Comparison of ENCODE assay signal across 8 mouse cellular contexts in the genomic region with DNA sequence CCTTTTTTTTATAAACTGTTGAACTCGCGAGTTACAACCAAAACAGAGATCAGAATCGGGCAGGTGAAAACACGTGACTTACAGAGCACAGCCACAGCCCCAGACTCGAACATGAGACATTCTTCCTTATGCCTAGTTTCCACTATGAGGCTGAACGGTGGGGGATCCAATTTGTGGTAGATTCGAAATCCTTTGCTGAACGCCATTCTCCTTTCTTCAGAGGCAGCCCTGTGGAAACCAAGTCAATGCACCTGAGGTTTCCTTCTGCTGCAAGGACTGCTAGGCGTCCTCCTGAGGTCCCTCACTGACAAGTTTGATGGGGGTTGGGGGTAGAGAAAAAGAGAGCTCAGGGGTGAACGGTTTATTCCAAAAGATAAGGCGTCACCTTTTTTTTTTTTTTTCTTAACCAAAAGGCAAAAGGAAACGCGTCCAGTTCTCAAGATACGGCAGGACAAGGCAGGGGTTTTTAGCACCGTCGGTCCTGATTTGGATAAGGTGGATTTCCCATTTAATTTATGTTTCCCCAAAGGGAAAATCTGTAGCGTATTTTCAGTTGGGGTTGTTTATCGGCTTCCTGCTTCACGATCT. TPM values are rescaled to one million over a fixed set of nuclear protein-coding genes. Genes with fewer than 3 reads are reported as not detected.
DNase-seq lines count a peak whose midpoint lies in the region; ATAC-seq and TF ChIP-seq lines count a peak whose summit lies in the region.

No protein-coding gene starts in this region.

- no peak for TF ChIP-seq POLR2A in cortical plate, adult 2 months (IDR thresholded peaks at IDR 0.05; ENCODE audit: extremely low read depth, insufficient read depth, low read length)
- TF ChIP-seq POLR2A in thymus, adult 2 months (IDR thresholded peaks at IDR 0.05; ENCODE audit: control insufficient read depth, extremely low read depth, insufficient read depth, low read length, poor library complexity) = no peak

- H3K4me1 ChIP-seq in kidney, embryonic 15.5 days = peaks cover 19% of the 10 kb centered on the region
- H3K4me1 ChIP-seq in cortical plate, adult 2 months (ENCODE audit: control insufficient read depth, insufficient read depth, low read length) = peaks cover 7% of the 10 kb centered on the region
- no peaks in the 10 kb centered on the region for H3K4me1 ChIP-seq in hindbrain, embryonic 11.5 days (replicated peaks; ENCODE audit: control insufficient read depth, insufficient read depth, low read length)
- peaks cover 4% of the 10 kb centered on the region for H3K4me1 ChIP-seq in thymus, adult 2 months (replicated peaks; ENCODE audit: control insufficient read depth, insufficient read depth, low read length)

- peak overlapping the region; percentile 94 for H3K27ac ChIP-seq in kidney, embryonic 15.5 days
- no peak overlapping the region; the same call in 1 of the 2 replicates for H3K27ac ChIP-seq in cortical plate, adult 2 months (ENCODE audit: insufficient read depth, low read length)
- H3K27ac ChIP-seq in hindbrain, embryonic 11.5 days (ENCODE audit: low read depth, low read length) = peak overlapping the region; percentile 86; the same call in 1 of the 2 replicates
- H3K27ac ChIP-seq in thymus, adult 2 months (ENCODE audit: control insufficient read depth, insufficient read depth, low read length) = peak overlapping the region; percentile 34; the same call in 1 of the 2 replicates

- H3K4me2 ChIP-seq in kidney, embryonic 15.5 days = peak overlapping the region; percentile 66
- peak overlapping the region; percentile 69 for H3K4me2 ChIP-seq in hindbrain, embryonic 11.5 days (replicated peaks; ENCODE audit: low read depth, low read length)

- no peak for DNase-seq in kidney, postnatal 10 days
- peak; percentile 9 for DNase-seq in ES-CJ7 (ENCODE audit: low read depth, low spot score)
- DNase-seq in hindbrain, embryonic 11.5 days (ENCODE audit: low spot score) = peak; percentile 37
- peak; percentile 28 for DNase-seq in thymus, adult 2 months
- DNase-seq in urinary bladder, postnatal 14 days (ENCODE audit: low spot score) = no peak

- under 1% methylated on average over 19 of the region's 19 CpGs for WGBS in kidney, embryonic 15.5 days
- WGBS in hindbrain, embryonic 11.5 days = under 1% methylated on average over 19 of the region's 19 CpGs
- WGBS in thymus, adult 2 months = under 1% methylated on average over 19 of the region's 19 CpGs

- no peak for TF ChIP-seq CTCF in cortical plate, adult 2 months (IDR thresholded peaks at IDR 0.05; ENCODE audit: extremely low read depth, insufficient read depth, low read length)
- no peak for TF ChIP-seq CTCF in thymus, adult 2 months (IDR thresholded peaks at IDR 0.05; ENCODE audit: borderline replicate concordance, control insufficient read depth, extremely low read depth, insufficient read depth, low read length, poor library complexity)

- peaks cover 12% of the 10 kb centered on the region for H3K36me3 ChIP-seq in kidney, embryonic 15.5 days
- 0 out of 2 replicates have a peak, but pooled peaks cover 4% of the 10 kb centered on the region for H3K36me3 ChIP-seq in hindbrain, embryonic 11.5 days (ENCODE audit: control insufficient read depth, insufficient read depth, low read length)
- peaks cover 2% of the 10 kb centered on the region for H3K36me3 ChIP-seq in thymus, adult 2 months (ENCODE audit: control insufficient read depth, insufficient read depth, low read length)

- H3K9ac ChIP-seq in kidney, embryonic 15.5 days = peak overlapping the region; percentile 85
- peak overlapping the region; percentile 81 for H3K9ac ChIP-seq in hindbrain, embryonic 11.5 days (ENCODE audit: low read depth, low read length)

- no peak for ATAC-seq in kidney, embryonic 15.5 days (replicated peaks; ENCODE audit: low FRiP score)
- no peak for ATAC-seq in hindbrain, embryonic 11.5 days (ENCODE audit: low FRiP score)
- ATAC-seq in megakaryocyte progenitor cell, adult 5-6 weeks (replicated peaks; ENCODE audit: poor library complexity) = 0 out of 2 replicates have a peak, but pooled peaks have one; percentile 3

- H3K4me3 ChIP-seq in kidney, embryonic 15.5 days (replicated peaks) = peak overlapping the region; percentile 83
- peak overlapping the region; percentile 49 for H3K4me3 ChIP-seq in cortical plate, adult 2 months (ENCODE audit: insufficient read depth, low read length)
- peak overlapping the region; percentile 91 for H3K4me3 ChIP-seq in hindbrain, embryonic 11.5 days (ENCODE audit: low read depth, low read length)
- peak overlapping the region; percentile 82 for H3K4me3 ChIP-seq in thymus, adult 2 months (ENCODE audit: control insufficient read depth, insufficient read depth, low read length)

- no peaks in the 10 kb centered on the region for H3K9me3 ChIP-seq in kidney, embryonic 15.5 days (replicated peaks)
- no peaks in the 10 kb centered on the region for H3K9me3 ChIP-seq in hindbrain, embryonic 11.5 days (ENCODE audit: control insufficient read depth, low read length)

- H3K27me3 ChIP-seq in kidney, embryonic 15.5 days = no peaks in the 10 kb centered on the region
- no peaks in the 10 kb centered on the region for H3K27me3 ChIP-seq in hindbrain, embryonic 11.5 days (ENCODE audit: control insufficient read depth, insufficient read depth, low read length)
- no peaks in the 10 kb centered on the region for H3K27me3 ChIP-seq in thymus, adult 2 months (ENCODE audit: control insufficient read depth, insufficient read depth, low read length)

RNA-seq across cellular contexts. Expression of a gene that starts 1.1 kb away (rescaled TPM):
- polyA plus RNA-seq in kidney, embryonic 15.5 days (2015; fragmentation: Nextera tagmentation; extraction: Ambion mirVana) = 13.0 and 14.4 TPM in 2 replicates
- polyA plus RNA-seq in cortical plate, adult 2 months (2012; rRNA removed) = 157 and 161 TPM in 2 replicates
- polyA plus RNA-seq in hindbrain, embryonic 11.5 days (2014; fragmentation: Nextera tagmentation; extraction: Ambion mirVana) = 25.3 and 30.5 TPM in 2 replicates
- total RNA-seq in megakaryocyte progenitor cell, adult 5-6 weeks (2015) = 38.8 and 46.3 TPM in 2 replicates
- 16.2 and 19.1 TPM in 2 replicates for total RNA-seq in megakaryocyte progenitor cell, adult 5-6 weeks (2017)
- 51.6 and 66.8 TPM in 2 replicates for polyA plus RNA-seq in thymus, adult 2 months (2012; rRNA removed)

RNA-seq across cellular contexts. Expression of a gene that starts 34.3 kb away (rescaled TPM):
- 52.8 and 55.7 TPM in 2 replicates for polyA plus RNA-seq in kidney, embryonic 15.5 days (2015; fragmentation: Nextera tagmentation; extraction: Ambion mirVana)
- 81.5 and 92.3 TPM in 2 replicates for polyA plus RNA-seq in cortical plate, adult 2 months (2012; rRNA removed)
- 91.1 and 104 TPM in 2 replicates for polyA plus RNA-seq in hindbrain, embryonic 11.5 days (2014; fragmentation: Nextera tagmentation; extraction: Ambion mirVana)
- 69.4 and 95.7 TPM in 2 replicates for total RNA-seq in megakaryocyte progenitor cell, adult 5-6 weeks (2015)
- 77.0 and 96.2 TPM in 2 replicates for total RNA-seq in megakaryocyte progenitor cell, adult 5-6 weeks (2017)
- polyA plus RNA-seq in thymus, adult 2 months (2012; rRNA removed) = 30.6 and 32.9 TPM in 2 replicates

Comparison
In these comparisons a context has a peak if more than half of its experiments do, and no peak if none do; other contexts are left out.
1. DNase-seq: peak in ES-CJ7 (single experiment), hindbrain, embryonic 11.5 days (single experiment) and thymus, adult 2 months (single experiment); none in kidney, postnatal 10 days (single experiment) and urinary bladder, postnatal 14 days (single experiment).
2. Peak in every context shown above with its lines, with median percentiles within 50 percentile points of each other: H3K4me3 ChIP-seq.